ENCODE assay signal across 13 mouse cellular contexts in the genomic region with DNA sequence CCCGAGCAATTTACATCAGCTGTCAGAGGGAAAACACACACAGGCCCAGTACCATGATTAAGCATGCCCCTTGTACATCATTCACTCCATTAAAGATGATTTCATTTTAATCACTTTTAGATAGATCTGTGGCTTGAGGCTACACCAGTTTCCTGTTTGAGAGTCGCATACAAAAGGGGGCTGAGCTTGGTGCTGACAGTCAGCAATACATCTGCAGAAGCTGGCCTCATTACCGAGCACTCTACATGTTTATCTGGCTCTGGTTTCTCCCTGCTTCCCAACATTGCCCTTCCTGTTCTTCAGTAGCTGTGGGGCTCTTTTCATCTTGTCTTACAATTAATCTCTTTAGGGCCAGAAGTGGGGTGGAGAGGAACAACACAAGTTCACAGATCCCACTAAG. TPM values are rescaled to one million over a fixed set of nuclear protein-coding genes. Genes with fewer than 3 reads are reported as not detected.
DNase-seq lines count a peak whose midpoint lies in the region; ATAC-seq and TF ChIP-seq lines count a peak whose summit lies in the region.
"Had no signal": no experiment of that assay in that cellular context is flagged by ENCODE, and none has a peak within 500 bp of the region (broad histone marks: within the 10 kb centered on the region; RNA-seq: fewer than 3 reads in every experiment).

No protein-coding gene starts in this region.

- no peaks in the 10 kb centered on the region; the same call in 1 of the 2 replicates for H3K4me1 ChIP-seq in lung, postnatal 0 days (ENCODE audit: insufficient read depth, low read depth, low read length)
- H3K4me1 ChIP-seq in thymus, adult 2 months (replicated peaks; ENCODE audit: control insufficient read depth, insufficient read depth, low read length), result peaks cover 71% of the 10 kb centered on the region
- H3K4me1 ChIP-seq in heart, embryonic 10.5 days, result 0 out of 2 replicates have a peak, but pooled peaks cover 4% of the 10 kb centered on the region

- H3K9me3 ChIP-seq in lung, postnatal 0 days (ENCODE audit: low read length), result no peaks in the 10 kb centered on the region
- H3K9me3 ChIP-seq in heart, embryonic 10.5 days, result no peaks in the 10 kb centered on the region
- H3K9me3 ChIP-seq: embryonic facial prominence, embryonic 15.5 days had no signal

- 36% methylated on average over 3 of the region's 3 CpGs for WGBS in lung, postnatal 0 days
- WGBS in thymus, adult 2 months, result 17% methylated on average over 3 of the region's 3 CpGs
- WGBS in heart, embryonic 10.5 days, result 42% methylated on average over 3 of the region's 3 CpGs

- TF ChIP-seq EP300 in lung, postnatal 0 days (IDR thresholded peaks at IDR 0.05), result no peak

- H3K4me2 ChIP-seq in lung, postnatal 0 days (replicated peaks; ENCODE audit: low read depth, low read length), result no peak overlapping the region
- H3K4me2 ChIP-seq: embryonic facial prominence, embryonic 15.5 days had no signal

- no peak overlapping the region for H3K9ac ChIP-seq in lung, postnatal 0 days (replicated peaks; ENCODE audit: low read depth)
- H3K9ac ChIP-seq: embryonic facial prominence, embryonic 15.5 days had no signal

- TF ChIP-seq CTCF in lung, postnatal 0 days (IDR thresholded peaks at IDR 0.05), result no peak
- TF ChIP-seq CTCF in thymus, adult 2 months (IDR thresholded peaks at IDR 0.05; ENCODE audit: borderline replicate concordance, control insufficient read depth, extremely low read depth, insufficient read depth, low read length, poor library complexity), result no peak

- H3K4me3 ChIP-seq in lung, postnatal 0 days (ENCODE audit: low read depth, low read length), result no peak overlapping the region
- no peak overlapping the region for H3K4me3 ChIP-seq in thymus, adult 2 months (ENCODE audit: control insufficient read depth, insufficient read depth, low read length)
- no peak overlapping the region for H3K4me3 ChIP-seq in heart, embryonic 10.5 days
- H3K4me3 ChIP-seq: embryonic facial prominence, embryonic 15.5 days had no signal

- H3K27ac ChIP-seq in lung, postnatal 0 days (ENCODE audit: low read length), result no peak overlapping the region
- peak overlapping the region; percentile 95 for H3K27ac ChIP-seq in thymus, adult 2 months (ENCODE audit: control insufficient read depth, insufficient read depth, low read length)
- H3K27ac ChIP-seq in heart, embryonic 10.5 days, result no peak overlapping the region
- H3K27ac ChIP-seq: embryonic facial prominence, embryonic 15.5 days; macrophage had no signal

- DNase-seq in lung, postnatal 0 days (ENCODE audit: low spot score), result peak; percentile 10
- no peak for DNase-seq in lung, adult 18-20 months
- peak; percentile 46 for DNase-seq in thymus, adult 2 months
- DNase-seq in thymus, adult 18-20 months, result no peak
- peak; percentile 58 for DNase-seq in induced T-regulatory cell, adult 2 months (ENCODE audit: low read depth)
- DNase-seq in thymus, postnatal 4 days, result peak; percentile 52
- DNase-seq in urinary bladder, postnatal 4 days (ENCODE audit: low spot score in 2 of 2), result no peak
- no peak for DNase-seq in heart, embryonic 10.5 days (ENCODE audit: low spot score)
- DNase-seq: cerebellum, adult 11 months; liver; right cerebral cortex, postnatal 4 days had no signal

- TF ChIP-seq POLR2A in thymus, adult 2 months (IDR thresholded peaks at IDR 0.05; ENCODE audit: control insufficient read depth, extremely low read depth, insufficient read depth, low read length, poor library complexity), result no peak

- peak; percentile 31; the same call in 1 of the 2 replicates for ATAC-seq in lung, postnatal 0 days

- H3K27me3 ChIP-seq in lung, postnatal 0 days (replicated peaks; ENCODE audit: insufficient read depth, low read length), result no peaks in the 10 kb centered on the region
- no peaks in the 10 kb centered on the region for H3K27me3 ChIP-seq in thymus, adult 2 months (ENCODE audit: control insufficient read depth, insufficient read depth, low read length)
- peaks cover 34% of the 10 kb centered on the region for H3K27me3 ChIP-seq in heart, embryonic 10.5 days (ENCODE audit: insufficient read depth, poor library complexity, severe bottlenecking)
- H3K27me3 ChIP-seq: embryonic facial prominence, embryonic 15.5 days had no signal

- no peaks in the 10 kb centered on the region for H3K36me3 ChIP-seq in lung, postnatal 0 days (ENCODE audit: insufficient read depth, low read length)
- no peaks in the 10 kb centered on the region for H3K36me3 ChIP-seq in thymus, adult 2 months (ENCODE audit: control insufficient read depth, insufficient read depth, low read length)
- no peaks in the 10 kb centered on the region for H3K36me3 ChIP-seq in heart, embryonic 10.5 days
- H3K36me3 ChIP-seq: embryonic facial prominence, embryonic 15.5 days had no signal

RNA-seq across cellular contexts. Expression of a gene that starts 6.1 kb away (rescaled TPM):
- polyA plus RNA-seq in lung, postnatal 0 days (2015; fragmentation: Nextera tagmentation; extraction: Ambion mirVana), result 21.2 and 24.1 TPM in 2 replicates
- polyA plus RNA-seq in thymus, adult 2 months (2012; rRNA removed), result 30.4 and 34.4 TPM in 2 replicates
- 4.1 and 7.1 TPM in 2 replicates for polyA plus RNA-seq in heart, embryonic 10.5 days (2016; fragmentation: Nextera tagmentation; extraction: Ambion mirVana)

RNA-seq across cellular contexts. Expression of a gene that starts 6.2 kb away (rescaled TPM):
- 1.7 and 2.3 TPM in 2 replicates for polyA plus RNA-seq in lung, postnatal 0 days (2015; fragmentation: Nextera tagmentation; extraction: Ambion mirVana)
- polyA plus RNA-seq in thymus, adult 2 months (2012; rRNA removed), result 2.7 and 3.3 TPM in 2 replicates
- polyA plus RNA-seq in heart, embryonic 10.5 days (2016; fragmentation: Nextera tagmentation; extraction: Ambion mirVana), result 2.2 and 3.4 TPM in 2 replicates

RNA-seq across cellular contexts. Expression of a gene that starts 32.0 kb away (rescaled TPM):
- polyA plus RNA-seq in lung, postnatal 0 days (2015; fragmentation: Nextera tagmentation; extraction: Ambion mirVana), result 2.0 and 2.3 TPM in 2 replicates
- 2.1 and 2.6 TPM in 2 replicates for polyA plus RNA-seq in thymus, adult 2 months (2012; rRNA removed)
- polyA plus RNA-seq in heart, embryonic 10.5 days (2016; fragmentation: Nextera tagmentation; extraction: Ambion mirVana), result 0.68 and 0.92 TPM in 2 replicates
- polyA plus RNA-seq: macrophage had no signal

Comparison
In these comparisons a context has a peak if more than half of its experiments do, and no peak if none do; other contexts are left out.
1. DNase-seq: peak in lung, postnatal 0 days (single experiment), thymus, adult 2 months (single experiment), induced T-regulatory cell, adult 2 months (single experiment) and thymus, postnatal 4 days (single experiment); none in lung, adult 18-20 months (0 of 2), thymus, adult 18-20 months (0 of 2), urinary bladder, postnatal 4 days (0 of 2) and heart, embryonic 10.5 days (single experiment).